Mouse (Mus musculus): ENCODE data around the gene Olfr1242. TPM values are rescaled to one million over a fixed set of nuclear protein-coding genes. Genes with fewer than 3 reads are reported as not detected.

The Olfr1242 gene
- not detected in 2 replicates for polyA plus RNA-seq (2012; rRNA removed)

DNA sequence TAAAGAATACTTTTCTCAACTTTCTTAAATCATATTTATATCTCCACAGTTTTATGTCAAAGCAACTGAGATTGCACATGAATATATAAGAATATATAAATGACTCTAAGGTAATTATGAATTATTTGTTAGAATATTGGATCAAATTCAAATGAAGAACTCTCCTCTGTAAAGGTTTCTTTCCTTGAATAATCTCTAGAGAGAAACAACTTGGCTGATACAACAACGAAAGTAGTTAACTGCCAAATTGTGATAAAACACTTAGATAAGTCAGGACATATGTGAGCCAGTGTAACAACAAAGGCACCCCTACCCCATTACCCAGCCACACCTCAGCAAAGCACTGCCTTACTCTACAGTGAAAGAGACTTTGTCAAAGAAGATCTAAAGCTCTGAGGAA, at the start of gene Olfr1242:
Gene Olfr1242 (minus strand): TSS at position 101 of the 400 bp plus-strand sequence.
- no peak for DNase-seq (ENCODE audit: low spot score)

DNA sequence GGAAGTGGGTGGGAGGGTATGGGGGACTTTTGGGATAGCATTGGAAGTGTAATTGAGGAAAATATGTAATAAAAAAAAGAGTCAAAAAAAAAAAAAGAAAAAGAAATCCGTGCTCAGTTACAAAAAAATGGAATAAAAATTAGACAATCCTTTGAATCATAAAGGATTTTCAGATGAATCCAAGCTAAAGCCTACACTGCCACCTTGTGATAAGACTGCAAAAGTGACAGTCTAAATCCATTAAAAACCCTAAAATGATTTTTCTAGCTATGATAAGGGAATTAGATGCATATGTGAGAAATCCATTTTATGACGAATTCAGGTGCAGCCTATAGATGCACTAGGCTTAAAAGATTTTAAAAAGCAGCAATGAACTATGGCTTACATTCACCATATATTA, 46.4 kb upstream of the Olfr1242 start:
- no peak for DNase-seq (ENCODE audit: low spot score)

DNA sequence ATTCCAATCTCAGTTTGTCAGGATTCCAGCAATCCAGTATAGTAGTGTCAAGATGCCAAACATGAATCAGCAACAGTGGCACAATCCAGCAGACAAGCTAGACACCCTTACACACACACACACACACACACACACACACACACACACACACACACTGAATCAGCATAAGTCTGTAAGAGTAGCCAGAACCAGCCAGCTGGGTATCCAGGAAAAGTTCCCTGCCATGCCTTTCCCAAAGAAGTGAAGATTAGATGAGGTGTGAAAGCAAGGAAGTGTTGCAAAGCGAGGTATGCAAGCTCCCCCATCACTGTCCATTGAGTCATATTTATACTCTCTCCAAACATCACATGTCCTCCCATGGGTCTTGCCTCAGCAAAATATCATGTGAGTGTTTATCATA, 41.8 kb upstream of the Olfr1242 start:
- DNase-seq (ENCODE audit: low spot score) = no peak

- no peak for DNase-seq (ENCODE audit: low spot score)
Measured at GRCm38 (mm10) chr2:89531387-89531786, 33.3 kb upstream of the Olfr1242 start, which contains the start of gene Olfr1243. TSS of gene Olfr1243 (minus strand) at chr2:89531487.

DNA sequence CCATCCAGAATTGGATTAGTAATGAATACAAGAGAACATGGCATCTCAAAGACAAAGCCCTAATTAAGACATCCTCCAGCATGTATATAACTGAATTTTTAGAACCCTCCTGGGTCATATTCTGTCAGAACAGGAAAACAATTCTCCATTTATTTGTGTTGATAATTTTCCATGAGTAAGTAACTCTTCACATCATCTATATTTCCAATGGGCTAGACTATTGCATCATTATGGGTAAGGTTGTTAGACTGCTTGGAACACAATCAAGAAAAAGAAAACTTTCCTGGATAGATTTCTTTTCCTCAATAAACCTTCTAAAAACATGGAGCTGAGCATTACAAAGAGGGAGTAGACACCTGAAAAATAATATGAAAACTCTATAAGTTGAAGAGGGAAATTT, 11.1 kb downstream of the Olfr1242 start, which contains the start of gene Olfr1241:
Gene Olfr1241 (minus strand): TSS at position 101 of the 400 bp plus-strand sequence.
- no peak for DNase-seq (ENCODE audit: low spot score)

DNA sequence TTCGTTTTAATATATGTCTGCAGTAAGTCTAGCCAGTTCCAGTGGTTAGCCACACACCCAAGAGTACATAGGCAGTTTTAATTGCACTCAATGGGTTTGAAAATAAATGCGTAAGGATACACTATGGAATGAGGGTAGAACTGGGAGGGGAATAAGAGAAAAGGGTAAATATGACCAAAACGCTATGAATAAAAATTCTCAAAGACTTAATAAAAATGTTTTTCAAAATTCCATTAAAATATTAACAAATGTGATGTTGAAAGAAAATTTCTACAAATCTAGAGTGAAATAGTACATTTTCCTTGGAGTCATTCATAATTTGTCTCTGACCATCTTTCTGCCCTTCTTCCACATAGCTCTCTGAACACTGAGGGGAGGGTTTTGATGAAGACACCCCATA, 55.2 kb downstream of the Olfr1242 start, which contains the start of gene Olfr1240:
Gene Olfr1240 (minus strand): TSS at position 101 of the 400 bp plus-strand sequence.
- no peak for DNase-seq (ENCODE audit: low spot score)

Other genes with a start within 250 kb of the Olfr1242 start
- gene Olfr1228, start 244.3 kb downstream of the Olfr1242 start, polyA plus RNA-seq (2012; rRNA removed) = not detected in 2 replicates
- not detected in 2 replicates for gene Olfr1229, start 210.3 kb downstream of the Olfr1242 start, polyA plus RNA-seq (2012; rRNA removed)
- gene Olfr1230, start 201.1 kb downstream of the Olfr1242 start, polyA plus RNA-seq (2012; rRNA removed) = not detected in 2 replicates
- not detected in 2 replicates for gene Olfr1231, start 191.3 kb downstream of the Olfr1242 start, polyA plus RNA-seq (2012; rRNA removed)
- gene Olfr1232, start 168.7 kb downstream of the Olfr1242 start, polyA plus RNA-seq (2012; rRNA removed) = not detected in 2 replicates
- not detected in 2 replicates for gene Olfr1233, start 155.9 kb downstream of the Olfr1242 start, polyA plus RNA-seq (2012; rRNA removed)
- not detected in 2 replicates for gene Olfr1234, start 133.5 kb downstream of the Olfr1242 start, polyA plus RNA-seq (2012; rRNA removed)
- not detected in 2 replicates for gene Olfr1238, start 88.7 kb downstream of the Olfr1242 start, polyA plus RNA-seq (2012; rRNA removed)
- gene Olfr1239, start 77.9 kb downstream of the Olfr1242 start, polyA plus RNA-seq (2012; rRNA removed) = not detected in 2 replicates
- gene Olfr1240, start 55.3 kb downstream of the Olfr1242 start, polyA plus RNA-seq (2012; rRNA removed) = not detected in 2 replicates
- not detected in 2 replicates for gene Olfr1241, start 11.2 kb downstream of the Olfr1242 start, polyA plus RNA-seq (2012; rRNA removed)
- gene Olfr1243, start 33.2 kb upstream of the Olfr1242 start, polyA plus RNA-seq (2012; rRNA removed) = not detected in 2 replicates
- not detected in 2 replicates for gene Olfr1245, start 80.1 kb upstream of the Olfr1242 start, polyA plus RNA-seq (2012; rRNA removed)
- gene Olfr1246, start 94.8 kb upstream of the Olfr1242 start, polyA plus RNA-seq (2012; rRNA removed) = not detected in 2 replicates
- gene Olfr1247, start 115.8 kb upstream of the Olfr1242 start, polyA plus RNA-seq (2012; rRNA removed) = not detected in 2 replicates
- not detected in 2 replicates for gene Olfr1248, start 119.9 kb upstream of the Olfr1242 start, polyA plus RNA-seq (2012; rRNA removed)
- not detected in 2 replicates for gene Olfr1249, start 136.6 kb upstream of the Olfr1242 start, polyA plus RNA-seq (2012; rRNA removed)
- not detected in 2 replicates for gene Olfr1250, start 163.1 kb upstream of the Olfr1242 start, polyA plus RNA-seq (2012; rRNA removed)
- not detected in 2 replicates for gene Olfr1251, start 173.6 kb upstream of the Olfr1242 start, polyA plus RNA-seq (2012; rRNA removed)
- gene Olfr1252, start 226.7 kb upstream of the Olfr1242 start, polyA plus RNA-seq (2012; rRNA removed) = not detected in 2 replicates